Mouse (Mus musculus): ENCODE data around the gene Cdkn3. TPM values are rescaled to one million over a fixed set of nuclear protein-coding genes. Genes with fewer than 3 reads are reported as not detected.
A peak's percentile ranks its signal among the peaks of the same experiment; 100 is the strongest.

Gene Cdkn3
- total and polyA plus RNA-seq, 3 experiments: 0.55 to 1.5 (median 0.70) TPM

DNA sequence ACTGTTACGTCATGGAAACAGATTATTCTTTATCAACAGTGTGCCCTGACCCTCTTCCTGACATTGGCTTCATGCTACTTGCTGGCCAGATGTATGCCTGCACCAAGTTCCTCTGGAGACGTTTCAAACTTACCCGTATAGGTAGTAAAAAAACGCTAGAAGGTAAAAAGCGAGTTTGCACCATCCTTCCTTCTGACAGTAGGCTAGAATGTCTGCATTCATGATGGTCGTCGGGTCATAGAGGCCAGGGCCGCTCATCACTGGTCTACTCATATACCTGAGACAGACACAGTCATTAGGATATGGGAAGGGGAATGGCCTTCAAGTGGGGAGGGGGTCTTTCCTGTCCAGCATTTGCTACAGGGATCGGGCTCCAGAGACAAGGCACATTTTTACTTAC lies 18.4 kb downstream of the Cdkn3 start:
- no peaks in the 10 kb centered on the region for H3K4me1 ChIP-seq (ENCODE audit: control insufficient read depth, insufficient read depth, low read length)
- H3K9ac ChIP-seq (ENCODE audit: low read depth, low read length): no peak overlapping the region
- TF ChIP-seq EP300 (IDR thresholded peaks at IDR 0.05; ENCODE audit: insufficient read depth, low read depth, low read length): no peak
- no peak for TF ChIP-seq CTCF (IDR thresholded peaks at IDR 0.05)
- TF ChIP-seq POLR2A (IDR thresholded peaks at IDR 0.05; ENCODE audit: insufficient read depth, low read depth, low read length): no peak
- H3K36me3 ChIP-seq (ENCODE audit: control insufficient read depth, insufficient read depth, low read length): peaks cover 2% of the 10 kb centered on the region
- no peak for DNase-seq
- H3K27ac ChIP-seq: no peak overlapping the region
- intact Hi-C loops (cut with DNase I): no loop called here
- H3K79me2 ChIP-seq (replicated peaks; ENCODE audit: control insufficient read depth, insufficient read depth, low read length): no peaks in the 10 kb centered on the region; the same call in 1 of the 2 replicates
- H3K4me3 ChIP-seq: no peak overlapping the region
- H3K27me3 ChIP-seq (ENCODE audit: control insufficient read depth, insufficient read depth, low read length): no peaks in the 10 kb centered on the region
- 96% methylated on average over 9 of the region's 9 CpGs for WGBS

DNA sequence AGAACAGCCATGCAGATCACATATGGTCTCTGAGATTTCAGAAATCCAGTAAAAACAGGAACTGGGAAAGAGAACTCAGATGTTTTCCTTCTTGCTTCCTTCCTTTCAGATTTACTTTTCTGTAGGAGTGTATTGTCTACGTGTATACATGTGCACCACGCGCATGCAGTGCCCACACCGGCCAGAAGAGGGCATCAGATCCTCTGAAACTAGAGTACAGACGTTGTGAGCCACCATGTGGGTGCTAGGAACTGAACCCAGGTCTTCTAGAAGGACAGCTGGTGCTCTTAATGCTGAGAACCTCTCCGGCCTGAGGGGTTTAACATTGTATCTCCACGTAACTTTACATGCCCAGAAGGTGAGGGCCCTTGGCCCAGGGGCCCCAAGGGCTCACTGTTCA lies 18.9 kb downstream of the Cdkn3 start:
- intact Hi-C loops (cut with DNase I): no loop called here
- Histone ChIP-seq H3K9ac (ENCODE audit: low read depth, low read length) (no peak overlapping the region), H3K27ac (no peak overlapping the region), H3K79me2 (replicated peaks; ENCODE audit: control insufficient read depth, insufficient read depth, low read length) (peaks cover under 1% of the 10 kb centered on the region), H3K27me3 (ENCODE audit: control insufficient read depth, insufficient read depth, low read length) (no peaks in the 10 kb centered on the region), H3K4me1 (ENCODE audit: control insufficient read depth, insufficient read depth, low read length) (no peaks in the 10 kb centered on the region), H3K4me3 (no peak overlapping the region), H3K36me3 (ENCODE audit: control insufficient read depth, insufficient read depth, low read length) (peaks cover 2% of the 10 kb centered on the region)
- WGBS: 94% methylated on average over 7 of the region's 7 CpGs
- DNase-seq: no peak
- TF ChIP-seq POLR2A (IDR thresholded peaks at IDR 0.05; ENCODE audit: insufficient read depth, low read depth, low read length): no peak
- peak; percentile 47 for TF ChIP-seq CTCF (IDR thresholded peaks at IDR 0.05)
- TF ChIP-seq EP300 (IDR thresholded peaks at IDR 0.05; ENCODE audit: insufficient read depth, low read depth, low read length): no peak

DNA sequence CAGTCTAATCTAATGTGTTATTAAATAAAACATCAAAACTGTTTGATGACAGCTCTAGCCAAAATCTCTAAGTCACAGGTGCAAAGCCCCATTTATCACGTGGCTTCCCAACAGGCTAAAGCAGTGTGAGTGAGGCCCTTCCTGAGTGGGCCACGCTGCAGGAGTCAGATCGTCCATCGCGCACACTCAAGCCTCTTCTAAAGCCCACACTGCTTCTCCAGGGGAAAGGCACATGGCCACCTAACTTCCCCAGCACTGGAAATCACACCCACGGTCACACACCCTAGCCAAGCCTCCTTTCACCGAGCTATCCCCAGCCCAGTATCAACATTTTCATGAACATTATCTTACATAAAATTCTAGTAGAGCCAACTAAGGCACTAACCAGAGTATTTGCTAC lies 20.7 kb downstream of the Cdkn3 start:
- H3K9ac ChIP-seq (ENCODE audit: low read depth, low read length): no peak overlapping the region
- no peaks in the 10 kb centered on the region; the same call in 1 of the 2 replicates for H3K4me1 ChIP-seq (ENCODE audit: control insufficient read depth, insufficient read depth, low read length)
- WGBS: 83% methylated on average over 7 of the region's 7 CpGs
- H3K79me2 ChIP-seq (replicated peaks; ENCODE audit: control insufficient read depth, insufficient read depth, low read length): peaks cover 5% of the 10 kb centered on the region
- TF ChIP-seq EP300 (IDR thresholded peaks at IDR 0.05; ENCODE audit: insufficient read depth, low read depth, low read length) (no peak), CTCF (IDR thresholded peaks at IDR 0.05) (no peak), POLR2A (IDR thresholded peaks at IDR 0.05; ENCODE audit: insufficient read depth, low read depth, low read length) (no peak)
- H3K27ac ChIP-seq: no peak overlapping the region
- intact Hi-C loops (cut with DNase I): no loop called here
- H3K36me3 ChIP-seq (ENCODE audit: control insufficient read depth, insufficient read depth, low read length): peaks cover 2% of the 10 kb centered on the region
- no peaks in the 10 kb centered on the region for H3K27me3 ChIP-seq (ENCODE audit: control insufficient read depth, insufficient read depth, low read length)
- DNase-seq: no peak
- no peak overlapping the region for H3K4me3 ChIP-seq

DNA sequence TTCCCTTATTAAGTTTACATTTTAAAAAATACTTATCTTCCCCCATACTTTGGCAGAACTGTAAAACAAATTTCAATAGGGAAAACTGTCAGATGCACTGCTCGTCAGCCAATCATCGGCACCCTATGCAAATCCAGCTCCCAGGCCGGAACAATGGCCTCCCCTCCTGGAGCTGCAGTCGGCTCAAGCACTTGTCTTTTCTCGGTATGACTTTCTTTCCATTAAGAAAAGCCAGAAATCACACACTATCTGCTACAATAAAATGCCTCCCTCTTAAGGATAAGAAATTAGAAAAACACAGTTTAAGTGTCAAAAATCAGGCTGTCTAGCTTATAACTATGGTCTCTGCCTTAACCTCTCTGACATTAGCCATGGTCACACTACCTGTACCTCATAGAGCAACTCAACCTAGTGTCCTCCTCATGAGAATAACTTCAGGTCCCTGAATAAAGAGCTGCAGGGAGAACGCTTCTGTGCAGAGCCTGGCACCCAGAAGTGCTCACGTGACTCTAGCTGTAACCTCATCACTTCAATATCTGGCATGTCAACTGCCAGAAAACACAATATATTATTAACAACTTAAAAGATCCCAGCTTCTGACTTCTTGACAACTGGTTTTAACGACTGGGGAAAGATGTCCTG lies 22.0 kb downstream of the Cdkn3 start:
- Histone ChIP-seq H3K9ac (ENCODE audit: low read depth, low read length) (no peak overlapping the region), H3K4me3 (no peak overlapping the region), H3K4me1 (ENCODE audit: control insufficient read depth, insufficient read depth, low read length) (no peaks in the 10 kb centered on the region; the same call in 1 of the 2 replicates), H3K79me2 (replicated peaks; ENCODE audit: control insufficient read depth, insufficient read depth, low read length) (peaks cover 5% of the 10 kb centered on the region), H3K36me3 (ENCODE audit: control insufficient read depth, insufficient read depth, low read length) (peaks cover 2% of the 10 kb centered on the region), H3K27me3 (ENCODE audit: control insufficient read depth, insufficient read depth, low read length) (no peaks in the 10 kb centered on the region), H3K27ac (no peak overlapping the region)
- TF ChIP-seq POLR2A (IDR thresholded peaks at IDR 0.05; ENCODE audit: insufficient read depth, low read depth, low read length): no peak
- TF ChIP-seq CTCF (IDR thresholded peaks at IDR 0.05): no peak
- TF ChIP-seq EP300 (IDR thresholded peaks at IDR 0.05; ENCODE audit: insufficient read depth, low read depth, low read length): no peak
- intact Hi-C loops (cut with DNase I): no loop called here
- no peak for DNase-seq
- WGBS: 76% methylated on average over 8 of the region's 8 CpGs

DNA sequence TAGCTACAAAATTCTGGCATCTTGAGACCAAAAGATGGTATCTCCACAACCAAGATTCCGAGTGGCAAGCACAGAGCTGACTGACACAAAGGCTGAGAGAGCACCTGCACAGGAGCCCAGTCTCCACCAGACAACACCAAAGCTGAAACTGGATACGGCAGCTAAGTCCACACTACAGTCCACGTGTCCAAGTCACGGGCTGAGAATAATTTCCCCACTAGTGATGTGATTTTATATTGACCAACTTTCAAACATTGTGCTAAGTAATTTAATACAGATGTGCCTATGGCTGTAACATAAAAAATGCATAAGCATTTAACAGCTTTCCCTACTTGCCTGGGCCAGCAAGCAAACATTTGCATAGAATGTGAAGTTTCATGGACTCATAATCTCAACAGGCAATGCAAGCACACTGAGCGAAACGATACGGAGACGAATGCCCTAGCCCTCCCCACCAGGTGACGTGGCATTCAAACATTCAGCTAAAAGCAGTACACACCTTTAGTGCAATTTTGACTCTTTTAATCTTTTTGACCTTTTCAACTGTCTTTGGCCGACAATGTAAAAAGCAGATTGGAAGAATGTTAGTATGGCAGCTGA lies 23.1 kb downstream of the Cdkn3 start:
- no peak overlapping the region for H3K27ac ChIP-seq
- H3K9ac ChIP-seq (ENCODE audit: low read depth, low read length): no peak overlapping the region
- no peaks in the 10 kb centered on the region for H3K27me3 ChIP-seq (ENCODE audit: control insufficient read depth, insufficient read depth, low read length)
- WGBS: 88% methylated on average over 10 of the region's 10 CpGs
- intact Hi-C loops (cut with DNase I): no loop called here
- TF ChIP-seq POLR2A (IDR thresholded peaks at IDR 0.05; ENCODE audit: insufficient read depth, low read depth, low read length) (no peak), CTCF (IDR thresholded peaks at IDR 0.05) (no peak), EP300 (IDR thresholded peaks at IDR 0.05; ENCODE audit: insufficient read depth, low read depth, low read length) (no peak)
- no peak overlapping the region for H3K4me3 ChIP-seq
- DNase-seq: no peak
- H3K36me3 ChIP-seq (ENCODE audit: control insufficient read depth, insufficient read depth, low read length): peaks cover 2% of the 10 kb centered on the region
- H3K79me2 ChIP-seq (replicated peaks; ENCODE audit: control insufficient read depth, insufficient read depth, low read length): peaks cover 5% of the 10 kb centered on the region
- peaks cover 1% of the 10 kb centered on the region; the same call in 1 of the 2 replicates for H3K4me1 ChIP-seq (ENCODE audit: control insufficient read depth, insufficient read depth, low read length)

DNA sequence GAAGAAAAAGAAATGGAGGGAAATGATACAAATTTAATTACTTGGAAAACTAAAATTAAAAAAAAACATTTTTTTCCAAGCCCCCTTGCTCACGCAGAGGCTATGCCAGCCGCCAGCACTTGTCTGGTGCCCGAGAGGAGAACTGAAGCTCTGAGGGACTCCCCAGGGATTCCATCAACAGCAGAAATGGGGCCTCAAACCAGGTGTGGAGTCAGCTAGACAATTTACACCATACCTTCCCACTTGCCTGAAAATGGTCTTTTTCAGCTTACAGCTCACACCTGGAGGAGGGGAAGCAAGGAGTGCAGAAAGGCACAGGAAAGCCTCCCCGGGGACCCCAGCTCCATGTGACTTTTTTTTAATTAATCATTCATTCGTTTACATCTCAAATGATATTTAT lies 24.9 kb downstream of the Cdkn3 start:
- 90% methylated on average over 5 of the region's 5 CpGs for WGBS
- no peak overlapping the region for H3K27ac ChIP-seq
- H3K9ac ChIP-seq (ENCODE audit: low read depth, low read length): no peak overlapping the region
- intact Hi-C loops (cut with DNase I): loop anchor here (5.0 kb wide), 1 partner anchor 37 kb away; the partner anchor contains the start of gene Gmfb
- DNase-seq: no peak
- no peak overlapping the region for H3K4me3 ChIP-seq
- TF ChIP-seq EP300 (IDR thresholded peaks at IDR 0.05; ENCODE audit: insufficient read depth, low read depth, low read length) (no peak), POLR2A (IDR thresholded peaks at IDR 0.05; ENCODE audit: insufficient read depth, low read depth, low read length) (no peak), CTCF (IDR thresholded peaks at IDR 0.05) (no peak)
- peaks cover 3% of the 10 kb centered on the region; the same call in 1 of the 2 replicates for H3K4me1 ChIP-seq (ENCODE audit: control insufficient read depth, insufficient read depth, low read length)
- H3K36me3 ChIP-seq (ENCODE audit: control insufficient read depth, insufficient read depth, low read length): peaks cover 2% of the 10 kb centered on the region
- H3K27me3 ChIP-seq (ENCODE audit: control insufficient read depth, insufficient read depth, low read length): no peaks in the 10 kb centered on the region
- H3K79me2 ChIP-seq (replicated peaks; ENCODE audit: control insufficient read depth, insufficient read depth, low read length): peaks cover 5% of the 10 kb centered on the region
